Mouse (Mus musculus) fibroblast of lung, adult 2 months (primary cell): ENCODE measurements at regions not wholly inside any gene's neighbourhood (a gene's known extent, or its start where the extent isn't known, plus 50 kb on each side); places are given as distances from the start of the nearest gene placed in this dataset.
A peak's percentile ranks its signal among the peaks of the same experiment; 100 is the strongest.

Experiments used
- DNase-seq: peaks from one replicate; pipeline ENCODE4 v3.0.0-alpha.2; 2011; ENCODE audit warnings: low read depth

GRCm38 (mm10) chr3:118418981-118419380 is 142.9 kb upstream of the Dpyd start:
- no peak for DNase-seq

- DNase-seq = no peak
Observed at GRCm38 (mm10) chr3:118421701-118422100, 140.2 kb upstream of the Dpyd start.

GRCm38 (mm10) chr3:118425748-118426147 is 136.2 kb upstream of the Dpyd start:
- no peak for DNase-seq

- peak; percentile 17 for DNase-seq
Observed at GRCm38 (mm10) chr3:118428523-118428922, 133.4 kb upstream of the Dpyd start.

GRCm38 (mm10) chr3:118429825-118430630 is 131.9 kb upstream of the Dpyd start:
- DNase-seq = no peak

GRCm38 (mm10) chr3:118430631-118430906 is 131.4 kb upstream of the Dpyd start:
- no peak for DNase-seq

GRCm38 (mm10) chr3:118431031-118431723 is 130.8 kb upstream of the Dpyd start:
- peak; percentile 23 for DNase-seq

- DNase-seq = no peak
Observed at GRCm38 (mm10) chr3:118433441-118434021, 128.4 kb upstream of the Dpyd start.

- no peak for DNase-seq
Observed at GRCm38 (mm10) chr3:118434311-118434710, 127.6 kb upstream of the Dpyd start.

GRCm38 (mm10) chr3:118434847-118435246 is 127.1 kb upstream of the Dpyd start:
- no peak for DNase-seq

- DNase-seq = no peak
Observed at GRCm38 (mm10) chr3:118435248-118435647, 126.7 kb upstream of the Dpyd start.

GRCm38 (mm10) chr3:118443742-118444332 is 118.1 kb upstream of the Dpyd start:
- no peak for DNase-seq

- DNase-seq = no peak
Observed at GRCm38 (mm10) chr3:118445360-118445759, 116.6 kb upstream of the Dpyd start.

GRCm38 (mm10) chr3:118459636-118460035 is 102.3 kb upstream of the Dpyd start:
- DNase-seq = no peak

GRCm38 (mm10) chr3:118465611-118466010 is 96.3 kb upstream of the Dpyd start:
- no peak for DNase-seq

- DNase-seq = no peak
Observed at GRCm38 (mm10) chr3:118472215-118472799, 89.6 kb upstream of the Dpyd start.

GRCm38 (mm10) chr3:118478065-118478464 is 83.9 kb upstream of the Dpyd start:
- no peak for DNase-seq

- DNase-seq = no peak
Observed at GRCm38 (mm10) chr3:118480515-118481248, 81.2 kb upstream of the Dpyd start.

GRCm38 (mm10) chr3:118485966-118486365 is 76.0 kb upstream of the Dpyd start:
- DNase-seq = no peak

GRCm38 (mm10) chr3:118487408-118487807 is 74.5 kb upstream of the Dpyd start:
- no peak for DNase-seq

GRCm38 (mm10) chr3:118491101-118491500 is 70.8 kb upstream of the Dpyd start:
- no peak for DNase-seq

- no peak for DNase-seq
Observed at GRCm38 (mm10) chr3:118491871-118492270, 70.1 kb upstream of the Dpyd start.
